Mouse (Mus musculus) hindbrain, postnatal 0 days (tissue): ENCODE results near the gene Atg10. TPM values are rescaled to one million over a fixed set of nuclear protein-coding genes. Genes with fewer than 3 reads are reported as not detected.

Experiments
- ATAC-seq: fragments of 200-750 bp; cut with Nextera tagmentation; 2 replicates; pipeline ENCODE4 v1.8.0; 2017; ENCODE audit warnings: mild to moderate bottlenecking, moderate TSS enrichment, moderate library complexity
- DNase-seq: peaks from one replicate; pipeline ENCODE4 v3.0.0-alpha.2; 2015; ENCODE audit warnings: low spot score
- H3K27ac ChIP-seq: fragments of 300-500 bp; sonication (generic); 2 replicates; pipeline ENCODE4 v1.5.1; 2014; ENCODE audit warnings: mild to moderate bottlenecking
- H3K27me3 ChIP-seq: fragments of 300-500 bp; sonication (generic); 2 replicates; pipeline ENCODE4 v1.6.1; 2014; ENCODE audit warnings: low read length, mixed read lengths; ENCODE audit not compliant: insufficient read depth
- H3K36me3 ChIP-seq: fragments of 300-500 bp; sonication (generic); 2 replicates; pipeline ENCODE4 v1.6.1; 2014; ENCODE audit warnings: low read length, mixed read lengths; ENCODE audit not compliant: insufficient read depth
- H3K4me1 ChIP-seq: fragments of 300-500 bp; sonication (generic); 2 replicates; pipeline ENCODE4 v1.6.1; 2014; ENCODE audit warnings: antibody characterized with exemption, low read length, mixed read lengths; ENCODE audit not compliant: insufficient read depth
- H3K4me2 ChIP-seq: fragments of 300-500 bp; sonication (generic); 2 replicates; pipeline ENCODE4 v1.6.1; 2014; ENCODE audit warnings: low read depth, mild to moderate bottlenecking, low read length, moderate library complexity, mixed read lengths
- H3K4me3 ChIP-seq: fragments of 300-500 bp; sonication (generic); 2 replicates; pipeline ENCODE4 v1.5.1; 2014; ENCODE audit warnings: low read length
- H3K9ac ChIP-seq: fragments of 300-500 bp; sonication (generic); replicated peaks from 2 replicates; pipeline ENCODE4 v1.6.1; 2014; ENCODE audit warnings: mild to moderate bottlenecking, low read length, moderate library complexity, mixed read lengths
- H3K9me3 ChIP-seq: fragments of 300-500 bp; sonication (generic); 2 replicates; pipeline ENCODE4 v1.6.1; 2016; ENCODE audit warnings: low read length, mixed read lengths
- CTCF ChIP-seq: IDR thresholded peaks from 2 replicates; pipeline ENCODE4 v1.5.1; 2016; ENCODE audit warnings: antibody characterized with exemption, control low read depth, low read depth
- WGBS: fragments of 180-500 bp; shearing (Covaris S2); extraction: QIAGEN DNeasy Blood & Tissue Kit; methylation state at CpG from one replicate; pipeline ENCODE4 v1.1.7; 2014; 5-methylcytosine and 5-hydroxymethylcytosine counted together
- polyA plus RNA-seq: library from polyadenylated mRNA; unstranded; fragments of >200 nt; fragmentation: Nextera tagmentation; extraction: Ambion mirVana; gene quantifications from 2 replicates; pipeline ENCODE4 v1.2.1, GENCODE M21; 2015
- total RNA-seq: library from RNA; depleted of rRNA; stranded (reverse); fragments of >200 nt; gene quantifications from 2 replicates; pipeline ENCODE4 v1.2.3, GENCODE M21; 2014

The Atg10 gene
- total and polyA plus RNA-seq, 2 experiments from 2014 or later: 5.2 to 13.9 TPM

DNA sequence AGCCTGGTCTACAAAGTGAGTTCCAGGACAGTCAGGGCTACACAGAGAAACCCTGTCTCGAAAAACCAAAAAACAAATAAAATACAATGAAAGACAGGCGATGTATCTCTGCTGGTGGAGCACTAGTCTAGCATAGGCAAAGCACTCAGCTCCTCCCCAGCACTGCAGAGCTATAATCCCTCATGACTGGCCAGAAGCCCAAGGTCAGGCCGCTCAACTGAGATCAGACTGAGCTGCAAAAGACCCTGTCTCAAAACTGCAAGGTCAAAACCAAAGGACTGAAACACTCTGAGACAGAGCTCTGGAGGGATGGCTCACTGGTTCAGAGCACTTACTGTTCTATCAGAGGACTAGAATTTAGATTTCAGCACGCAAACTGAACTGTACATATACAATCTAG is 65.8 kb downstream of the Atg10 start:
- no peak for ATAC-seq
- Histone ChIP-seq H3K9ac (no peak overlapping the region), H3K4me3 (no peak overlapping the region), H3K9me3 (no peaks in the 10 kb centered on the region), H3K36me3 (no peaks in the 10 kb centered on the region), H3K4me2 (no peak overlapping the region), H3K4me1 (0 out of 2 replicates have a peak, but pooled peaks cover 5% of the 10 kb centered on the region), H3K27ac (no peak overlapping the region), H3K27me3 (no peaks in the 10 kb centered on the region)
- TF ChIP-seq CTCF: no peak
- WGBS: 89% methylated on average over 4 of the region's 4 CpGs
- no peak for DNase-seq

DNA sequence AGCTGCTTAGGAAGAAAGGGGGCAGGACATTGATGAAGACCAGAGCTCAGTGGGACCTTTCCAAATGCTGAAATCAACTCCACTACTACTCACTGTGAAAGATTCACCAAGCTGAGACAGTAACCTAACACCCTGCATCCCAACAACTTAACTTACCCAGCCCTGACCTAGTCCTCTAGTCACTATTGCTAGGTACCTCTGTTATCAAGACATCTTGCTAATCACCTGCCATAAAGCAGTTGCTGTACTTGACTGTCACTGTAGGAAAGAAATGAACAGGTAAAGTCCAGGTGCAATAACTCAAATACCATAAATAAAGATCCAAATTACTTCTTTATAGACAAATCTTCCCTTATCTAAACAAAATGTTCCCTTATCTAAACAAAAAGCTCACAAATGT is 66.3 kb downstream of the Atg10 start:
- H3K36me3 ChIP-seq: no peaks in the 10 kb centered on the region
- TF ChIP-seq CTCF: no peak
- DNase-seq: no peak
- H3K4me3 ChIP-seq: no peak overlapping the region
- no peaks in the 10 kb centered on the region for H3K27me3 ChIP-seq
- ATAC-seq: no peak
- H3K9ac ChIP-seq: no peak overlapping the region
- no peaks in the 10 kb centered on the region for H3K9me3 ChIP-seq
- H3K4me2 ChIP-seq: no peak overlapping the region
- H3K27ac ChIP-seq: no peak overlapping the region
- H3K4me1 ChIP-seq: 0 out of 2 replicates have a peak, but pooled peaks cover under 1% of the 10 kb centered on the region

DNA sequence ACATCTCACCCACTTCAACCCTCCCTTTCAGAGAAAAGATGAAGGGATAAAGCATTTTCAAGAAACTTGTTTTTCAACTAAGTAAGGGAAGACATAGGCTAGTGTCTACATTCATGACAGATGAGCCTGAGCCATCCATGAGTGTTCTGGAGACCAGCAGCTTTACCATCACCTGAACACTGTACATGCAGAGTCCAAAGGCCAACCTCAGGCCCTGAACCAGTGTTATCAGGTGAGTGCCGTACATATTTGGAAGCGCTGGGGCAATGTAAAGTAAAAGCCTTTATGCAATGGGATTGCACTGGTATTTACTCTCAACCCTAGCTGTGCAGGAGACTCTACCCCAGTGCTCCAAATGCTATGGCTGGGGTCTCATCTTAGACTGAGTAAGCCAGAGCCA is 66.8 kb downstream of the Atg10 start:
- H3K4me1 ChIP-seq: no peaks in the 10 kb centered on the region
- H3K27ac ChIP-seq: no peak overlapping the region
- no peak overlapping the region for H3K4me3 ChIP-seq
- H3K36me3 ChIP-seq: no peaks in the 10 kb centered on the region
- H3K4me2 ChIP-seq: no peak overlapping the region
- H3K9ac ChIP-seq: no peak overlapping the region
- no peak for DNase-seq
- ATAC-seq: no peak
- H3K9me3 ChIP-seq: no peaks in the 10 kb centered on the region
- TF ChIP-seq CTCF: no peak
- WGBS: 91% methylated on average over 2 of the region's 2 CpGs
- H3K27me3 ChIP-seq: no peaks in the 10 kb centered on the region

GRCm38 (mm10) chr13:91156308-91156707 is 67.5 kb downstream of the Atg10 start:
- no peaks in the 10 kb centered on the region for H3K27me3 ChIP-seq
- H3K9ac ChIP-seq: no peak overlapping the region
- H3K4me3 ChIP-seq: no peak overlapping the region
- H3K36me3 ChIP-seq: no peaks in the 10 kb centered on the region
- ATAC-seq (no peak), DNase-seq (no peak)
- no peak overlapping the region for H3K4me2 ChIP-seq
- 77% methylated on average over 5 of the region's 5 CpGs for WGBS
- no peak overlapping the region for H3K27ac ChIP-seq
- no peaks in the 10 kb centered on the region for H3K4me1 ChIP-seq
- H3K9me3 ChIP-seq: no peaks in the 10 kb centered on the region
- no peak for TF ChIP-seq CTCF

- no peaks in the 10 kb centered on the region for H3K27me3 ChIP-seq
- no peak for TF ChIP-seq CTCF
- no peak overlapping the region for H3K27ac ChIP-seq
- DNase-seq: no peak
- no peak for ATAC-seq
- no peaks in the 10 kb centered on the region for H3K4me1 ChIP-seq
- no peaks in the 10 kb centered on the region for H3K9me3 ChIP-seq
- 73% methylated on average over 4 of the region's 4 CpGs for WGBS
- no peak overlapping the region for H3K9ac ChIP-seq
- H3K4me3 ChIP-seq: no peak overlapping the region
- no peaks in the 10 kb centered on the region for H3K36me3 ChIP-seq
- no peak overlapping the region for H3K4me2 ChIP-seq
These were observed 68.2 kb downstream of the Atg10 start for GRCm38 (mm10) chr13:91155429-91156207.

- 72% methylated on average over 7 of the region's 7 CpGs for WGBS
- Histone ChIP-seq H3K27ac (no peak overlapping the region), H3K4me2 (no peak overlapping the region), H3K4me3 (no peak overlapping the region), H3K27me3 (no peaks in the 10 kb centered on the region), H3K4me1 (no peaks in the 10 kb centered on the region), H3K9me3 (no peaks in the 10 kb centered on the region), H3K9ac (no peak overlapping the region), H3K36me3 (no peaks in the 10 kb centered on the region)
- DNase-seq: no peak
- ATAC-seq: no peak
- TF ChIP-seq CTCF: no peak
These were observed 69.1 kb downstream of the Atg10 start for GRCm38 (mm10) chr13:91154622-91155021.

- Histone ChIP-seq H3K9me3 (no peaks in the 10 kb centered on the region), H3K36me3 (no peaks in the 10 kb centered on the region), H3K27me3 (no peaks in the 10 kb centered on the region), H3K4me1 (no peaks in the 10 kb centered on the region), H3K4me3 (no peak overlapping the region), H3K4me2 (no peak overlapping the region), H3K27ac (no peak overlapping the region), H3K9ac (no peak overlapping the region)
- TF ChIP-seq CTCF: no peak
- no peak for DNase-seq
- no peak for ATAC-seq
These were observed 87.4 kb downstream of the Atg10 start for GRCm38 (mm10) chr13:91136337-91136736.
